Mouse (Mus musculus): ENCODE data around the gene Ccs.
"Not testable (repeated sequence)": the region's sequence is repeated elsewhere in the genome, so short reads cannot be mapped to it uniquely, and the experiment has no call there.

The Ccs gene

DNA sequence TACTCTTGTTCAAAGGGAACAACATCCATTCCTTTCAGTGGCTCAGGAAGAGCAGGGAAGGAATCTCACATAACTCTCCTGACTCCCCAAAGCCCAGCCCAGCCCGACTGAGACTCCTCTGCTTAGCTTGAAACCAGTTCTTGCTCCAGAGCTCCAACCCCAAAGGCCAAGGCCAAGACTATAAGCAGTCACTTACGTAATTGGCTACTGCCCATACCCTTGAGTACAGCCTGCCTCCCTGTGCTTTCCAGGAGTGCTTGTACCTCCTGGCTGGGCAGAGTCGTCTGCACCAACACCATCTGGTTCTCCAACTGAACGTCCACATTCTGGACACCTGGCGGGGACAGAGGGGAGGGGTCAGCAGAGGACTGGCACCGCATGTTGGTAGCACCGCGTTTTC is 5.2 kb downstream of the Ccs start:
- no peak for DNase-seq

DNA sequence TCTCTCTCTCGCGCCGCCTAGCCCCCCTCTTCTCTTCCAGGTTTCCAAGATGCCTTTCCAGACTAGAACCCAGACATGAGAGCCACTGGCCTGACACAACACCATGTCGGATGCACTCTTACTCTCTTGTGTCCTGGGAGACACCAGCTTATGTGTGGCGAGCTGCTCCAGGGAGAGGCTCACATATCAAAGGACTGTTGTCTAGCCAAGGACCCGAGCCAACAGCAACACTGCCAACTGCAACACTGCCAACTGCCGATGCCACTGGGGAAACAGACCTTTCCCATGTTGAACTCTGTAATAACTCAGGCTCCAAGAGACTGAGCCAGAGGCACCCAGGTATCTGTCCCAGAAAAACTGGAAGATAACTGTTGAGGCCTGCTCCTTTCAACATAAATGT is 10.0 kb downstream of the Ccs start:
- DNase-seq, result peak; percentile 94

- no peak for DNase-seq
These were observed 10.6 kb downstream of the Ccs start for GRCm38 (mm10) chr19:4828444-4829114.

GRCm38 (mm10) chr19:4820678-4821303 is 18.3 kb downstream of the Ccs start:
- peak; percentile 93 to 95 for DNase-seq

DNA sequence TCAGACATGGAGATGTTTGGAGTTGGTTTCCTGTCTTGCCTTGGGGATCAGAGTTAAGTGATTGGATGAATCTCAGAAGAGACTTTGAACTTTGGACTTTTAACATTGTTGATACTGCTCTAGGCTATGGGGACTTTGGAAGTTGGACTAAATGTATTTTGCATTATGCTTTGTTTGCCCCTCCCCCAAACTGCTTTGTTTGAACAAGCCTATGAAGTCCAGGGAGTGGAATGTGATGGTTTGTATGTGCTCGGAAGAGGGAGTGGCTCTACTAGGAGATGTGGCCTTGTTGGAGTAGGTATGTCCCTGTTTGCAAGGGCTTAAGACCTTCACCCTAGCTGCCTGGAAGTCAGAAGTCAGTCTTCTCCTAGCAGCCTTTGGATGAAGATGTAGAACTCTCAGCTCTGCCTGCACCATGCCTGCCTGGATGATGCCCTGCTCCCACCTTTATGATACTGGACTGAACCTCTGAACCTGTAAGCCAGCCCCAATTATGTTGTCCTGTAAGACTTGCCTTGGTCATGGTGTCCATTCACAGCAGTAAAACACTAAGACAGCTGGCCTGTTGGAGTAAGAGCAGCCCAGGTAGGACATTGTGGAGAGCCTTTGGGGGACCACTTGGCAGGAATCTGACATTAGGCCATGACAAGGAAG is 21.8 kb downstream of the Ccs start:
- no peak for DNase-seq

DNA sequence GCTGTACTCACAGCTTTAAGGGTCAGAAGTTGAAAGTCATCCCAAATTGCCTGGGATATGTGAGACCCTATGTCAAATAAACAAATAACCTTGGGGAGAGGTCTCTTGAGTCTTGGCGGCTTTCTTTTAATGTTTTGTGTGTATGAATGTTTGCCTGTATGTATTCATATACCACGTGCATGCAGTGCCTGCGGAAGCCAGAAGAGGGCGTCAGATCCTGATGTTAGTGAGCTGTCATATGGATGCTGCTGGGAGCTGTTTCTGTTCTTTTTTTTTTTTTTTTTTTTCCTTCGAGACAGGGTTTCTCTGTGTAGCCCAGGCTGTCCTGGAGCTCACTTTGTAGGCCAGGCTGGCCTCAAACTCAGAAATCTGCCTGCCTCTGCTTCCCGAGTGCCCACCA is 26.1 kb downstream of the Ccs start:
- peak; percentile 62 to 70 for DNase-seq

- DNase-seq, result not testable (repeated sequence)
These were observed 26.7 kb downstream of the Ccs start for GRCm38 (mm10) chr19:4812334-4812949.

- no peak for DNase-seq
These were observed 27.3 kb downstream of the Ccs start for GRCm38 (mm10) chr19:4811909-4812242.

DNA sequence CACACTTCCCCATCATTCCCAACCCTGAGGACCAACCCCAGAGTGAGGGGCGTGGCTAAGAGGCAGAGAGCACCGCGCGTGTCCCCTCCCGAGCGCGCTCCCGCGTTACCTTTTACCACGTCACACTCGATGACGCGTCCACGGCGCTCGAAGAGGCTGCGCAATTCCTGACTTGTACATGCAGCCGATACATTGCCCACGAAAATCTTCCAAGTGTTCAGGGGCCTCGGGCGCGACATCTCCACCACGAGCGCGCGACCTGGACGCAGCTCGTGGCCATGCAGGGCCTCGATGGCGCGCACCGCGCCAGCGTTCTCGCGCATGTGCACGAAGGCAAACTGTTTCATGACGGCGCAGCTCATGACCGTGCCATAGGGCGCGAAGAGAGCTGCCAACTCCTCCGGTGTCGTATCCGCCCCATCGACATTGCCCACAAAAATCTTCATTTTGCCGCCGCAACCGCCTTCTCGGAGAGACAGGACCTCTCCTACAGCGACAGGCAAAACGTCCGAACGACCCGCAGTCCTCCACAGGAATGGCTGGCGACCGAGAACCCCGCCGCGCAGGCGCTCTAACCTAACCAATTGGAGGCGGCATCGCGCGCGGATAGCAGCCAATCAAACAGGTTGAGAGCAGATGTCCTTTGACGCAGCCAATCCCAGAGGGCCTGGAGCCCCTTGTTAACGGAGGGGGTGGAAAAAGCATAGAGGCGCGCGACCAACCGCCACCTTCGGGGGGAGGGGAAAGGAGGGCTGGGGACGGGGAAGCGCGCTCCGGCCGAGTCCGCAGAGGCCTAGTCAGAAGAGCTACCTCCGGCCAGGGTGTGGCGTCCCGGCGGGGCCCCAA is 27.8 kb downstream of the Ccs start, which contains the start of the genes Gm21992 and Rbm14:
TSS of gene Gm21992 (minus strand) at position 550 of the 846 bp plus-strand sequence.
TSS of gene Rbm14 (minus strand) at position 572 of the 846 bp plus-strand sequence.
- DNase-seq, result peak; percentile 99

DNA sequence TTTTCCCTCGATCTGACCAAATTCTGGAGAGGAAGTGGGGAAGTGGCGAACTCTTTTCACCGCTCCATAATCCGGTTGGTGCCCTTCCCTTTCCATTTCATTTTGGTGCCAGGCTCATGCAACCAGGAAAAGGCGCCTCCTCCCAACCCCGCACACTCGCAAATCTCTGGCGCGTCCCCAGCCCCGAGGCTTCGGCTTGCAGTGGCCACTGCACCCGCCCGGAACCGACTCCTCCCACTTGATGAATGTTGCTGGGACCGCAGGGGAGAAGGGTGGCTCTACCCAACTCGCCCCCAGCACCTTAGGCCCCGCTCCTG is 28.4 kb downstream of the Ccs start:
- no peak for DNase-seq

DNA sequence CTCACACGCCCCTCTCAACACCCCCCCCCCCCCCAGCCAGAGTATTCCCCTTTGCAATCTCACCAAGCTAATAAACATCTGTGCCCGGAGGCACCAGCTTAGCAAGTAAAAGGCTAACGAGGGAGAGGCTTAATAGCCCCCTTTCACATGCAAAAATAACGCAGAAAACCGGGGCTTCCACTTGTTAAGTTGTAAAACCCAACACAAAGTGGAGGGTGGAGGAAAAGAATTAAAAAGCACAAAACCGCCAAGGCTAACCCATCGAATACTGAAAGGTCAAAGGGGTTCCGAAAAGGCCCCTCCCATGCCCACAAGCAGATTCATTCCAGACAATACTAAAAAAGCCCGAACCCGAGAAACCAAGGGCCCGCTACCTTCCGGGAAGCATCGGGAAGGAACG is 28.8 kb downstream of the Ccs start:
- no peak for DNase-seq

DNA sequence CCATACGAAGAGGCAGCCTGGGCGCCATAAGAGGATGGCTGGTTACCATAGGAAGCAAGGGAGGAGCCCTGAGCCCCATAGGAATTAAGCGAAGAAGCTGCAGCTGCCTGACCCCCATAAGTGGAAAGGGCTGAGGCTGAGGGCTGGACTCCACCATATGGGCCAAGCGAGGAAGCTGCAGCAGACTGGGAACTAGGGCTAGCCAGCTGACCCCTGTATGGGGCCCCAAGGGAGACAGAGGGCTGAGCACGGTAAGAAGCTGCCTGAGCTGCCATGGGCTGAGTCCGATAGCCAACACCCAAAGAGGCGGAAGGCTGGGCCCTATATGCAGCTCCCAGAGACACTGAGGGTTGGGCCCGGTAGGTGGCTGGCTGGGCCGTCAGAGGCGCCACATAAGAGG is 35.8 kb downstream of the Ccs start:
- DNase-seq, result peak; percentile 29 to 35

DNA sequence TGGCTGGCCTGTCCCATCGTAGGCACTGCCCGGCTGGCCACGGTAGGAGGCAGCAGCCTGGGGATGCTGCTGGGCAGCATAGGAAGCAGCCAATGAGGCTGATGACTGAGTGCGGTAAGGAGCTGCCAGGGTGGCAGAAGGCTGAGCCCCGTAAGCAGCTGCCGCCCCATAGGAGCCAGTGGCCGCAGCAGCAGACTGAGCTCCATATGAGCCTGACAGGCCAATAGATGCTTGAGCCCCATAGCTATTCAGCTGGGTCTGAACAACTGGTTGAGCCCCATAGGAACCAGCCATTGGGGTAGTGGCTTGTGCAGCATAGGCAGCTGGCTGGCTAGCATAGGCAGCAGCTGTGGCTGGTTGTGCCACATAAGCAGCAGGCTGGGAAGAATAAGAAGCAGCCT is 36.4 kb downstream of the Ccs start:
- peak; percentile 62 to 66 for DNase-seq

- no peak for DNase-seq
These were observed 40.0 kb downstream of the Ccs start for GRCm38 (mm10) chr19:4799083-4799482.

DNA sequence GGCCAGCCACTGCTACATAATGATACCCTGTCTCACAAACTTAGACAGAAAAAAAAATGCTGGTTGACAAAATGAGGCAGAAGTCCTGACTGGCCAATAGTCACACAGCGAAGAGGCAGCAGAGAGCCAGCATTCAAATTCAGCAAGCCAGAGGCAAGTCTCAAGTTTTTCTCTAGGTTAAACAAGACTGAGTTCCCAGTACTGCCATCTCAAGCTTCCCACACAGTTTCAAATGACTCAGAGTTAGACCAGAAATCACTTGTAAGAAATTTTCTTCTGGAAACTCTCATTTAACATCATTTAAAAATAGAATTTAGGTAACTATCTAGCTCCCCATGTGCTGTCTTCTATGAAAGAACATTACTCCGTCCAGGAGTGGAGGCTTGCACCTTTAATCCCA is 41.3 kb downstream of the Ccs start:
- no peak for DNase-seq

DNA sequence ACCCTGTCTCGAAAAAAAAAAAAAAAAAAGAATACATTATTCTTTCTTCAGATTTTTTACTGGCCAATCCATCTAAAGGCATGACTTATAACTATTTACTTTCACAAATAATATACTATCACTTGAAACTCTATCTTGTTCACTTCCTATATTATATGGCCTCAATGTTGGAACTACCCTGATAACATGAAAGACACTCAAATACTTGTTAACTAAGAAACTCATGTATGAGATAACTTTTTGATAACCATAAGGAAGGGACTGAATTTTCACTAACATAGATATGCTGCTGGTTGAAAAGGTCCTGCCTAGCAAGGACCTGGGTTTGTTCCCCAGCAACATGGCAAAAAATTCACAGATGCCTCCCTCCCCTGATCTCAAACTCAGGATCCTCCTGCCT is 43.2 kb downstream of the Ccs start:
- DNase-seq, result no peak

GRCm38 (mm10) chr19:4793831-4794422 is 45.2 kb downstream of the Ccs start, which contains the start of gene Rbm4:
Gene Rbm4, minus strand, starts transcription at chr19:4793901.
- DNase-seq, result peak; percentile 98 to 99

- no peak for DNase-seq
These were observed 45.8 kb downstream of the Ccs start for GRCm38 (mm10) chr19:4793281-4793830.

- DNase-seq, result no peak
These were observed 52.8 kb downstream of the Ccs start for GRCm38 (mm10) chr19:4786313-4786712.

DNA sequence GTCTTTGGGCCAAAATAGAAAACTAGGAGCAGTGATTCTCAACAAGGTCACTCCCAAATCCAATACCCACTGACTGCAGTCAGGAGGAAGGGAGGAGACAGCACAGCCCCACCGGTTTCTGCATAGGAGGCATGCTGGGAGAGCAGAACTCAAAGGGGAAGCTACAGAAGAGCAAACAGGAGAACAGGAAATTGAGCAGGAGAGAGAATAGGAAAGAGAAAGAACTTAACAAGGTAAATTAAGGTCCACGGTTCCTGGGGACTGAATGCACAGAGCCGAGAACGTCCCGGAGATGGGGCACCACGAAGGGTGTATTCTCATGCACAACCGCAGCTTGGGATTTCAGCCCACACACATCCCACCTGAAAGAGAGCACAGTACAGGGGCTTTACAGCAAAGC is 53.9 kb downstream of the Ccs start:
- DNase-seq, result no peak

DNA sequence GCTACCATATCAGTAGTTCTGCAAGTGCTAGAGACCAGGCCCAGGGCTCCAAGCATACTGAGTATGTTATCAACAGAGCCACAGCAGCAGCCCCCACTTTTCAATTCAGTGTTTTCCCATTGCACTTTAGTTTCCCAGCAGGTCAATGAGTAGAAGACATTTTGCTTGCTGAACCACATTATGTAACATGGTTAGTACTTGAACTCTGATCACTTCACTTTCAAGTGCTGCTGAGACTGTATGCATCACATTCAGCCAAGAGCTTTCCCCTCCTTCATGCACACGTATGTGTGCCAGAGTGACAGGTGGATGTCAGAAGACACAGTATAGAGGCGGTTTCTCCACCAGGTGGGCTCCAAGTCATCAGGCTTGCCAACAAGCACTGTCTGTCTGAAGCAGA is 56.2 kb downstream of the Ccs start:
- no peak for DNase-seq
